Mouse (Mus musculus) embryo, embryonic 10 days (tissue): ENCODE data around the gene Atf7.

Experiments
- DNase-seq: peaks from one replicate; pipeline ENCODE4 v3.0.0-alpha.2; 2015; ENCODE audit warnings: low spot score

Atf7 gene

GRCm38 (mm10) chr15:102515791-102516190 lies 109.5 kb downstream of the Atf7 start:
- DNase-seq: no peak

DNA sequence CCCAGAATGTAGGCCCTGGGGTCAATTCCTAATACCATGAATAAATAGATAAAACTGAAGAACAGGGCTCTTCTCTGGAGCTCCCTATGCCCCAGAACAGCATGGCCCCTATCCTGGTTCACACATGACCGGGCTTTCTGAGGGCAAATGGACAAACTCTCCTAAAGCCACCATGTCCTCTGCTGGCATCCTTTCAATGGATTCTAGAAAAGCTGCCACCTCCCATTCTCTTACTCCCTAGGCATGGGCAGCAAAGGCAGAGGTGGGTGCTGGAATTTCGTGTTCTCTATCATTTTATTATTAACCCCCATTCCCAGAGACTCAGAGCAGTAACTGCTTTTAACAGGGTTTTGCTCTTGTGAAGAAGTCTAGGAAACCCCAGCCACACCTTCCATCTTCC lies 110.0 kb downstream of the Atf7 start:
- no peak for DNase-seq

DNA sequence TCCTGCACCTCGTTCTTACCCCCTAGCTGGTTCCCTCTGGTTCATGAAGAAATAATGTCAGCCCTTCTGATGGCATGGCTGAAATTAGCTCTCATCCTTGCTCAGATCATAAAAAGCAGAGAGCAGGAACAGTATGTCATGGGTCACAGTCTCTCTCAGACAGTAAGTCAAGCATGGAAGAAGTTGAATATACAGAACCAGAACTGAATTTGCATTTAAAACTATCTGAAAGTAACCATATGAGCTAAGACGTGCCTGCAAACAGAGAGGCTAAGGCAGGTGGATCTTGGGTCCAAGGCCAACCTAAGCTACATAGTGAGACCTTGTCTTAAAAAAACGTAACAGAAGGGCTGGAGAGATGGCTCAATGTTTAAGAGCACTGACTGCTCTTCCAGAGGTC lies 112.3 kb downstream of the Atf7 start:
- no peak for DNase-seq

DNA sequence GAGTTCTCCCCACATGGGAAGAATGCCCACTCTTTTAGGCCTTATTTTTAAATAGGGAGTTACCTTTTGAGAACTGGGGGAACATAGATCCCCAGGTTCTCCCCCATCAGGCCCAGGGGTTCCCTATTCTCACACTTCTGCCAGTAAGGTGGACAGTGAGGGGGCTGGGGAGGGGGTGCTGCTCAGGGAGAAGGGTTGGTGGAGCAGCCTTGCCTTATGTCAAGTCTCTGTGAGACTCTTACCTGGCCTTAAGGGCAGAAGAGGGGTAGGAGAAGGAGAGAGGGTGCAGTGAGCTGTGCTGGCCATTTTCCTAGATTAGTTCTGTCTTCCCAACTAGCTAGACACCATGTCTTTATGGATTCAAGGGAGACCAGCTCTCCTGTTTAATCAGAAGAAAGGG lies 112.8 kb downstream of the Atf7 start:
- no peak for DNase-seq

DNA sequence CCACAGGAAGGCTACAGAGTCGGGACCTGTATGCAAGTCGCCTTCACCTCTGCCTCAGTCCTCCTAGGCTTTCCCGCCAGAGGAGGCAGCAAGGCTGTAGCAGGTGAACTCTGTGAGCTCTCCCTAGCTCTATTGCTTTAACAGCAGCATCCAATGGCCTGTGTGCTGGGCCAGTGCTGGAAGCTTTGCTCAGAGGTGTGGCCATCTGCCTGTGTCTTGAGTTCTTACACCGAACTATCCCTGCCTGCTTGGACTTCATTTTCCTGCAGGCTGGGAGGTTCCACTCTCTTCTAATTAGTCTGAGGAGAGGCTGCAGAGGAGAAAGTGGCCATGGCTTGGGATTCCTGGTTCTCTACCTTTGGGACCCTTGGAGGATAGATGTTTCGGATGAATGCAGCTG lies 113.3 kb downstream of the Atf7 start:
- peak; percentile 30 for DNase-seq

DNA sequence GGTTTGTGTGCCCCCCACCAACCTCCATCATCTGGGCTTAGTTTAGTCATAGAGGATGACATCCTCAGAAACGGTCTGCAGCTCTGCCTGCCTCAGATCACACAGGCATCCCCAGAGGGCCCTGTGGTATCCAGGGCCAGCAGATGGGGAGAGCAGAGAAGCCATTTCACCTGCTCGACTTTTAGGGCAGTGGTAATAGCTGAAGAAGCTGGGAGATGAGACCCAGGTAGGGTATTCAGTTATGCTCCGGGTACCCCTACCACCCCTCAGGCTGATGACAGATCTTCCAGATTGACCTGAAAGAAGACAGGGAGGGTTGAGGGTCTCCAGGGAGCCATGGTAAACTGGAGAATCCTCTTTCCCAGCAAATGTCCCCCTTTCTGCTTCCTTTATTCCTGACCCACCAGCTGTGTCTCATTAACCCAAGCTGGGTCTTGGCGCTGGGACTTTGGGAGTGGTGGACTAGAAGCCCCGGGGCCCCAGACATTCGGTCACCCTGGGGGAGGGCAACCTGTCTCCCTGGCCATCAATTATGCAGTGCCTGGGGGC lies 113.9 kb downstream of the Atf7 start:
- peak; percentile 61 for DNase-seq

- peak; percentile 96 for DNase-seq
These were observed 114.5 kb downstream of the Atf7 start for GRCm38 (mm10) chr15:102510590-102511284.

- DNase-seq: no peak
These were observed 115.2 kb downstream of the Atf7 start for GRCm38 (mm10) chr15:102510110-102510509.

- no peak for DNase-seq
These were observed 116.9 kb downstream of the Atf7 start for GRCm38 (mm10) chr15:102508336-102508735.

DNA sequence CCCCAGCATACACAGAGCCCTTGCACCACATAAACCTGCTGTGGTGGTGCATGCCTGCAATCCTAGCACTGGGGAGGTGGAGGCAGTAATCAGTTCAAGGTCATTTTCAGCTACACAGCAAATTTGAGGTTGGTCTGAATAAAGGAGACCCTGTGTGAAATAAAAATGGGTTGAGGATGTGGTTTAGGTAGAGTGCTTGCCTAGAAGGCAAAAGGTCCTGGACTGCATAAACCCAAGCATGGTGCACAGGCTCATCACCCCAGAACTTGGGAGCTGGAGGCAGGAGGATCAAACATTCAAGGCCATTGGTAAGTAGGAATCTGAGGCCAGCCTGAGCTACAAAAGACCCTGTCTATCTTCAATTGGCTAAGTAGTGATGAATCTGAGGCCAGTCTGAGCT lies 117.7 kb downstream of the Atf7 start:
- DNase-seq: no peak

GRCm38 (mm10) chr15:102506864-102507263 lies 118.4 kb downstream of the Atf7 start:
- no peak for DNase-seq

DNA sequence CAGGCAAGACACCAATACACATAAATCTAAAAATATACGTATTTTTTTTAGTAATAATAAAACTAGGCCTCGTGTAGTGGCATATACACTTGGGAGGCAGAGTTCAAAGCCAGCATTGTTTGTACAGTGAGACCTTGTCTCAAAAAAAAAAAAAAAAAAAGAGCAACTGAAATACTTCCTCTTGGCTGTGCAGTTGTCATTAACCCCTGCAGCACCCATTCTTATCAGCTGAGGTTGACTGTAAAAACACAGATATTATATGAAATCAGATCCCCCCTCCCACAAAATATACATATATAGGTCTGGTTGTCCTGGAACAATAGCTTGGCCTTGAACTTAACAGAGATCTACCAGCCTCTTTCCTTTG lies 118.8 kb downstream of the Atf7 start:
- DNase-seq: no peak

- DNase-seq: no peak
These were observed 119.3 kb downstream of the Atf7 start for GRCm38 (mm10) chr15:102505770-102506463.

DNA sequence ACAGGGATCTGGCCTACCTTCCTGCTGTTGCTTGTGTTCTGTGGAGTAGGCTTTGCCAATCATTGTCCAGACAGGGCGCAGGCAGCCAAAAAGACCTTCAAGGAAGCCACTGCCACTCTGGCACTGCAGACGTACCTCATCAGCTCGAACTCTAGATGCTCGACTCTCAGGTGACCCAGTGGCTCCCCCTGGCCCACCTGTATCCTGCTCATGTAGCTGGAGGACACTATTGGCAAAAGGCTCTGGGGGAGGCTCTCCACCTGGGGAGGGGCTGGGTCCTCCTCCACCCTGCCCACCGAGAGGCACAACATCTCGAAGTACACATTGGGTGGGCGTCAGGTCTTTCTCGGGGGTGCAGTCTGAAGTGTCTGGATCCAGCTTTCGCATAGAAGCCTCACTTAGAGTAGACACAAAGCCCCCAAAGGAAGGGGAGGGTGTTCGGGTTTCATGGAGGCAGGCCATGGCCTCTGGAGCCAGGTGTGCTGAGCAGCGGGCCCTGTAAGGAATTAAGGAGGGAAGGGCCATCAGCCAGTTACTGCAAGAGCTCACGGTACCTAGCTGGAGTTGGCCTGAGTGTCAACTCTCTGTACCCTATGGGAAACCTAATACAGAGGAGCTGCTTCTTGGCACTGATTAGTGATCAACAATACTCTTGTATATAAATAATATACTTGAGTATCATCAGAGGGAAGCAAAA lies 120.0 kb downstream of the Atf7 start:
- no peak for DNase-seq

DNA sequence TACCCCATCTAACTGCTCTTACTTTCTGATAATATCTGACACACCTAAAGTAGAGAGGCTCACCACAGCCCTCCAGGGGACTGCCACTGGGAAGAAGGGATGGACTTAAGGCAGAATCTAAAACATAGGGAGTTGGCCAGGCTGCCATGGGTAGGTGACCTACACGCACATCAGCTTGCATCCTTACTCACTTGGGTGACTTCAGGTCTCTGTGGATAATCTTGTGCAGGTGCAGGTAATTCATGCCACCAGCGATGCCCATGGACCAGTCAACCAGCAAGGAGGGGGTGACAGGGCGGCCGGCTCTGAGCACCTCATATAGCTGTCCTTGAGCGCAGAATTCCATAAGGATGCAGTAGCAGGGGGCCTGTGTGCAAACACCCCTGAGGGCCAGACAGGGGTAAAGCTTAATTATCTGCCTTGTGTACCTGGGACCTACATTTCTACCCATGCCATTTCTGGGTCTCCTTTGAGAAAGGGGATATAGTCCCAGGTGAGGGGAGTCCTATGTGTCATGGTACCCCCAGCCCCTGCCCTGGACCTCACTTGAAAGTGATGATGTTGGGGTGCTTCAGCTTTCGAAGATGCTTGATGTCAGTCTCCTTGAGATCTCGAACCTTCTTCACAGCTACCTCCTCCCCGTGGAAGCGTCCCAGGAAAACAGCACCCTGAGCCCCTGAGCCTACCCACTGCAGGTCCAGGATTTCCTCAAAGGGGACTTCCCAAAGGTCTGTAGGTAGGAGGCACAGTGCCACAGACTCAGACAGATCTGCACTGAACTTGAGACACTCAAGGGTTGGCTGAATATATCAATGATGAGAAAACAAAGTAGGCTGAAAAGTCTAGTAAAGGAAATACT lies 121.1 kb downstream of the Atf7 start:
- no peak for DNase-seq

DNA sequence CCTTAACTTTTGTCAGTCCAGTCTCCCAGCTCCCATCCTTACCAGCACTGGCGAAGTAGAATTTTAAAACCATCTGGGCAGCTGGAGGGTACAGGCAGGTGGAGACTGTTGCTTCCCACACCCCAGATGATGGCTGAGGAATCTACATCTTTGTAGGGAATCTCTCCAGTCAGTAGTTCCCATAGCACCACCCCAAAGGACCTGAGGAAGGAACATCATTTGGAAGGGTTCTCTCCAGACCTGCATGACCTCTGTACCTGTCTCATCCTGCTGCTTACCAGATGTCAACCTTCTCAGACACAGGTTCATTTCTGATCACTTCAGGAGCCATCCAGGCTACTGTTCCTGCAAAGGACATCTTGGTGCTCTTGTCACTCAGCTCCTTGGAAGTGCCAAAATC lies 121.8 kb downstream of the Atf7 start, which contains the start of gene Gm10337:
TSS of gene Gm10337 (plus strand) at position 276 of the 400 bp plus-strand sequence.
- no peak for DNase-seq

- no peak for DNase-seq
These were observed 122.9 kb downstream of the Atf7 start for GRCm38 (mm10) chr15:102502254-102502840.

DNA sequence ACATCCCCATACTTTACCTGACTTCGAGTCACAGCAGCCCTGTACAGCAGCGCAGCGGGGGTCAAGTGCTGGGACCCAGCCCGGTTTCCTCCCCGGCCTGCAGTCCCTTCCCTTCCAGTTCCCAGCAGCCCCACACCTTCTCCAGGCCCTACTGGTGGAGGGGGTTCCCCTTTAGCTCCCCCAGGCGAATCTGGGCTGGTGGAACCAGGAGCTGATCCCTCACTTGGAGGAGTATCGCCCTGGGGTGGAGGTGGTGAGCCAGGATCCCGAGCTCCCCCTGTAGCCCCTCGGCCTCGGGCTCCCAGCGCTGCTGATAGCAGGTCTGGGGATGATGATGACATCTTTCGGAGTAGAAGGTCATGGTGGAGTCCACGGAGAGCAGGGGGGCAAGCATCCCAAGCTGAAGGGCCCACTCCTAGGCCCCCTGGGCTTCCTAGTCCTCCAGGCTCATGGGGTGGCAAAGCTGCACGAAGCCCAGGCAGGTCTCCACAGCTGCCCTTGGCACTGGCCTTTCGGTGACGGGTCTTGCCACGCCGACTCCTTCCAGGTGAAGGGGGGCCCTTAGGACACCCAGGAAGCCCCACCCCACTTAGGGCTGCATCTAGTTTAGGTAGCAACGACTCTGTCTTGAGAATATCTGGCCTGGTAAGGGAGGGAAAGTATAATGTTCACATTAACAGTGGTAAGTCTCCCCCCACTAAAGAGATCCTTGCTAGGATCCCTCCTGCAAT lies 124.0 kb downstream of the Atf7 start:
- no peak for DNase-seq

DNA sequence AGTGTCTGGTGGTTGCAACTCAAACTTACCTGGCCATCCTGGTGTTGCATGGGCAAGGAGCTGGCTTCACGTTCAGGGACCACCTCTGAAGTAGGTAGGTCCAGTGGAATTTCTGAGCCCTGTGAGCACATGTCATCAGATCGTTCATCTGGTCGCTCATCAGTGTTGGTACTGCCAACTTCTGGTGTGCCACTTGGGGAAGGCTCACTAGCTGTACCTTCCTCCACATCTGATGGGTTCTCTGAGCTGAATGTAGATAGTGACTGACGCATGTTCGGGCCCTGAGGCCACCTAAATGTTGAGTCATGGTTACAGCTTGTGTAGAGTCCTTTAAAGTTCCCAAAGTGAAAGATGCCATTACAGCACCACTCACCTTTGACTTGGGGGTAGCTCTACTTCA lies 124.8 kb downstream of the Atf7 start:
- DNase-seq: no peak

DNA sequence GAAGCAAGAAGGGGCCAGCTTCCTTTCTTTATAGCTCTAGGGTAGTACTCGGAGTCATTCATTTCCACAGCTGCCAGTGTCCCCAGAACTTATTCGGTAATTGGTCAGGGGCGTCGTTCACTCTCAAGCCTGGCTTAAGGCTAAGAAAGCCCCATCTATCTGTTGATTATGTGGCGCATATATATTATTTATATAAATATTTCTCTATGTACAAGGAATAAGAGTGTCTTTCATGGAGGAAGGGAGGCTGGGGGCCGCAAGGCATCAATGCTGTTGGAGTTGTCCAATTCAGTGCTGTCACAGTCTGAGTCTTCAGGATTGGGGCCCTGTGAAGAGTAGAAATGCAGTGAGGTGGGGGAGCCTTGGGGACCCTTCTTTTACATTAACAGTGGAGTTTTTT lies 125.4 kb downstream of the Atf7 start:
- DNase-seq: no peak

GRCm38 (mm10) chr15:102499370-102499769 lies 125.9 kb downstream of the Atf7 start:
- no peak for DNase-seq
